Mouse (Mus musculus) common myeloid progenitor, adult 5-6 weeks (primary cell): ENCODE measurements around the gene Elk4. TPM values are rescaled to one million over a fixed set of nuclear protein-coding genes. Genes with fewer than 3 reads are reported as not detected.

ENCODE experiments used
- ATAC-seq: replicated peaks from 2 replicates; pipeline ENCODE4 v1.8.0; 2016; ENCODE audit warnings: low read depth, mild to moderate bottlenecking, moderate TSS enrichment, inconsistent platforms; ENCODE audit not compliant: poor library complexity, severe bottlenecking
- total RNA-seq: library from RNA; stranded (forward); fragments of 200-1000, 187-1606 nt; gene quantifications from 2 replicates; pipeline ENCODE4 v1.2.3, GENCODE M21; 2017

Gene Elk4
- total RNA-seq, 1 experiment from 2014 or later, result 112 TPM

- ATAC-seq, result 0 out of 2 replicates have a peak, but pooled peaks have one; percentile 47
Observed at GRCm38 (mm10) chr1:132060036-132060769, 52.8 kb downstream of the Elk4 start.

GRCm38 (mm10) chr1:132061750-132062541 is 54.5 kb downstream of the Elk4 start:
- no peak for ATAC-seq

- ATAC-seq, result no peak
Observed at GRCm38 (mm10) chr1:132063096-132063495, 55.7 kb downstream of the Elk4 start.

- no peak for ATAC-seq
Observed at GRCm38 (mm10) chr1:132065001-132065400, 57.6 kb downstream of the Elk4 start.

GRCm38 (mm10) chr1:132065475-132066172 is 58.2 kb downstream of the Elk4 start:
- 0 out of 2 replicates have a peak, but pooled peaks have one; percentile 9 for ATAC-seq

GRCm38 (mm10) chr1:132067261-132068255 is 60.2 kb downstream of the Elk4 start, which contains the start of gene Mfsd4a:
Mfsd4a (minus strand) TSS chr1:132068062.
- peak; percentile 64 for ATAC-seq

GRCm38 (mm10) chr1:132069436-132069835 is 62.0 kb downstream of the Elk4 start:
- ATAC-seq, result no peak

- ATAC-seq, result no peak
Observed at GRCm38 (mm10) chr1:132070659-132071058, 63.3 kb downstream of the Elk4 start.

- ATAC-seq, result no peak
Observed at GRCm38 (mm10) chr1:132075576-132075975, 68.2 kb downstream of the Elk4 start.

GRCm38 (mm10) chr1:132078413-132078812 is 71.0 kb downstream of the Elk4 start:
- no peak for ATAC-seq

Other genes with a start within 250 kb of the Elk4 start
- not detected in 2 replicates for gene Pm20d1, start 210.2 kb upstream of the Elk4 start, total RNA-seq
- gene Slc41a1, start 180.1 kb upstream of the Elk4 start, total RNA-seq, result 6.7 and 7.8 TPM in 2 replicates
- gene Rab29, start 140.4 kb upstream of the Elk4 start, total RNA-seq, result 20.0 and 27.5 TPM in 2 replicates
- gene Nucks1, start 97.1 kb upstream of the Elk4 start, total RNA-seq, result 388 and 411 TPM in 2 replicates
- gene Slc45a3, start 44.6 kb upstream of the Elk4 start, total RNA-seq, result 9.8 and 10.6 TPM in 2 replicates
- gene Mfsd4a, start 60.5 kb downstream of the Elk4 start, total RNA-seq, result 0.63 and 5.5 TPM in 2 replicates
- 0.73 and 2.0 TPM in 2 replicates for gene Cdk18, start 132.1 kb downstream of the Elk4 start, total RNA-seq
- gene Lemd1, start 183.8 kb downstream of the Elk4 start, total RNA-seq, result not detected in 2 replicates
- not detected in 2 replicates for gene AC124108.1, start 183.8 kb downstream of the Elk4 start, total RNA-seq
- not detected in 2 replicates for gene Gm10188, start 222.2 kb downstream of the Elk4 start, total RNA-seq